Comparison of ENCODE assay signal across 16 mouse cellular contexts in the genomic region with DNA sequence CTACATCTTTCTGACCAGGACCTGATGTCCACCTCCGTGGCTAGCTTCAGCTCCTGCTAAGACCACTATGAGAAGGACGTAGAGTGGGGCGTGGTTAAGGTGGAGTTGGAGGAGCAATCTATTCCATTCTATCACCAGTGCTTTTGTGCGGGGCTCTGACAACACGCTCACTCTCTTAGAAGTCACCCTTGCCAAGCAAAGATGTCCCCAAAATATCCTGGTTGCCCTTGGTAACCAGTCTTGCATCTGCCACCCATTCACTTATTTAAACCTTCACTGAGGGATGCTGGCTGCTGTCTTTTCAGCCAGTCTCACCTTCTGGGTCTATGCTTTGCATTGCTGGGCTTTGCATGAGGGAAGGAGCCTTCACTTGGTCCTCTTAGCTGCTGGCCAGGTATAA.
DNase-seq lines count a peak whose midpoint lies in the region.
"Had no signal": no experiment of that assay in that cellular context is flagged by ENCODE, and none has a peak within 500 bp of the region (broad histone marks: within the 10 kb centered on the region; RNA-seq: fewer than 3 reads in every experiment).

No protein-coding gene starts in this region.

- intact Hi-C loops in left cerebral cortex, postnatal 36 days (cut with DNase I): no loop called here

- peak; percentile 27 for DNase-seq in layer of hippocampus, adult 11-12 months (ENCODE audit: low spot score)
- DNase-seq in layer of hippocampus, adult 9-10 months (ENCODE audit: low spot score): no peak
- DNase-seq in layer of hippocampus, adult 8-10 months (ENCODE audit: low spot score in 2 of 2): peak; percentile 18 to 39
- DNase-seq in left cerebral cortex, postnatal 36 days (ENCODE audit: low spot score in 2 of 2): peak; percentile 57 to 58
- peak; percentile 90 for DNase-seq in telencephalon, adult 2 months (ENCODE audit: low read depth, low spot score)
- no peak for DNase-seq in gastrocnemius, postnatal 4 days (ENCODE audit: low spot score in 2 of 2)
- DNase-seq in cerebellum, postnatal 36 days: no peak
- no peak for DNase-seq in embryo, embryonic 10 days (ENCODE audit: low spot score)
- DNase-seq: adrenal gland, adult 2 months; cerebellum, postnatal 25 days; gastrocnemius, postnatal 36 days; kidney, adult 11 months; kidney, postnatal 10 days; lung, embryonic 14.5 days; lung, postnatal 4 days; spleen, adult 18-20 months had no signal

Comparison
In these comparisons a context has a peak if more than half of its experiments do, and no peak if none do; other contexts are left out.
1. DNase-seq: peak in layer of hippocampus, adult 11-12 months (single experiment), layer of hippocampus, adult 8-10 months (2 of 2), left cerebral cortex, postnatal 36 days (2 of 2) and telencephalon, adult 2 months (single experiment); none in layer of hippocampus, adult 9-10 months (single experiment), gastrocnemius, postnatal 4 days (0 of 2), cerebellum, postnatal 36 days (0 of 2) and embryo, embryonic 10 days (single experiment).